In genomic region chr15:102245891-102246741, GRCm38 (mm10) we compare ENCODE assay signal across 1 mouse cellular context.
A peak's percentile ranks its signal among the peaks of the same experiment; 100 is the strongest.
TF ChIP-seq lines count a peak whose summit lies in the region.

No protein-coding gene starts in this region.

TF ChIP-seq in CH12.LX, 34 proteins besides CTCF, POLR2A, EP300 and RAD21:
- no peak for TF ChIP-seq MAX (IDR thresholded peaks at IDR 0.05; ENCODE audit: low read length)
- no peak for TF ChIP-seq HCFC1 (IDR thresholded peaks at IDR 0.05; ENCODE audit: low read depth, low read length)
- TF ChIP-seq MAFK (IDR thresholded peaks at IDR 0.05; ENCODE audit: insufficient replicate concordance, low read length) = no peak
- TF ChIP-seq IRF4 (IDR thresholded peaks at IDR 0.05; ENCODE audit: low read depth, low read length) = no peak
- TF ChIP-seq USF1 (IDR thresholded peaks at IDR 0.05; ENCODE audit: low read depth, low read length) = no peak
- TF ChIP-seq NRF1 (IDR thresholded peaks at IDR 0.05; ENCODE audit: low read depth, low read length) = peak; percentile 54; the same call in 1 of the 2 replicates
- TF ChIP-seq SIN3A (IDR thresholded peaks at IDR 0.05; ENCODE audit: low read length) = peak; percentile 29; the same call in 1 of the 2 replicates
- TF ChIP-seq UBTF (IDR thresholded peaks at IDR 0.05; ENCODE audit: low read depth, low read length) = no peak
- no peak for TF ChIP-seq CHD1 (IDR thresholded peaks at IDR 0.05; ENCODE audit: low read depth, low read length)
- TF ChIP-seq CHD2 (IDR thresholded peaks at IDR 0.05; ENCODE audit: low read length) = peak; percentile 43; the same call in 1 of the 2 replicates
- no peak for TF ChIP-seq TBP (conservative IDR thresholded peaks at IDR 0.05; ENCODE audit: low read depth, low read length)
- no peak for TF ChIP-seq MYC (IDR thresholded peaks at IDR 0.05; ENCODE audit: low read depth, low read length)
- TF ChIP-seq MEF2A (IDR thresholded peaks at IDR 0.05; ENCODE audit: borderline replicate concordance, low read depth, low read length) = no peak
- no peak for TF ChIP-seq PAX5 (IDR thresholded peaks at IDR 0.05; ENCODE audit: low read length)
- peak; percentile 31; the same call in 1 of the 2 replicates for TF ChIP-seq MXI1 (IDR thresholded peaks at IDR 0.05; ENCODE audit: low read depth, low read length)
- TF ChIP-seq BHLHE40 (IDR thresholded peaks at IDR 0.05; ENCODE audit: low read depth, low read length) = peak; percentile 21; the same call in 1 of the 2 replicates
